Mouse (Mus musculus) MEL (cell line): ENCODE data around the gene Efemp1.

Source experiments
- CHD1 ChIP-seq: IDR thresholded peaks from 2 replicates; pipeline ENCODE4 v1.6.1; 2012; ENCODE audit warnings: low read depth, mild to moderate bottlenecking, inconsistent platforms, low read length, improper control_type of control experiment
- CTCF ChIP-seq, 3 experiments: IDR thresholded peaks in 2 of 3; conservative IDR thresholded peaks in 1 of 3; 2 replicates each; pipeline ENCODE4 v1.5.1; 2011 to 2012; ENCODE audit warnings: low read length in 3 of 3, low read depth in 2 of 3, mild to moderate bottlenecking in 2 of 3, improper control_type of control experiment in 1 of 3, inconsistent platforms in 1 of 3, mixed read lengths in 1 of 3, moderate library complexity in 1 of 3; ENCODE audit not compliant: control insufficient read depth in 1 of 3, insufficient read depth in 1 of 3, poor library complexity in 1 of 3, severe bottlenecking in 1 of 3
- GABPA ChIP-seq: IDR thresholded peaks from 2 replicates; pipeline ENCODE4 v1.6.1; 2012; ENCODE audit warnings: low read depth, mild to moderate bottlenecking, inconsistent platforms, low read length, improper control_type of control experiment, moderate library complexity
- MAX ChIP-seq: IDR thresholded peaks from 2 replicates; pipeline ENCODE4 v1.6.1; 2011; ENCODE audit warnings: low read length, improper control_type of control experiment
- MAZ ChIP-seq: IDR thresholded peaks from 2 replicates; pipeline ENCODE4 v1.6.1; 2012; ENCODE audit warnings: low read depth, mild to moderate bottlenecking, inconsistent platforms, low read length, improper control_type of control experiment
- NRF1 ChIP-seq: IDR thresholded peaks from 2 replicates; pipeline ENCODE4 v1.6.1; 2014; ENCODE audit warnings: low read depth, mild to moderate bottlenecking, inconsistent platforms, low read length, improper control_type of control experiment, moderate library complexity; ENCODE audit not compliant: poor library complexity, insufficient read depth, severe bottlenecking
- POLR2A ChIP-seq, 2 experiments: IDR thresholded peaks; 2 replicates each; pipeline ENCODE4 v1.6.1; 2011 to 2012; ENCODE audit warnings: low read length in 2 of 2, mild to moderate bottlenecking in 2 of 2, control low read depth in 1 of 2, improper control_type of control experiment in 1 of 2, low read depth in 1 of 2, moderate library complexity in 1 of 2; ENCODE audit not compliant: control insufficient read depth in 1 of 2, insufficient read depth in 1 of 2, poor library complexity in 1 of 2
- RAD21 ChIP-seq: IDR thresholded peaks from 2 replicates; pipeline ENCODE4 v1.6.1; 2011; ENCODE audit warnings: mild to moderate bottlenecking, low read depth, low read length, improper control_type of control experiment
- USF2 ChIP-seq, 2 experiments: IDR thresholded peaks; 2 replicates each; pipeline ENCODE4 v1.6.1; 2011 to 2012; ENCODE audit warnings: improper control_type of control experiment in 2 of 2, low read length in 2 of 2, borderline replicate concordance in 1 of 2, inconsistent platforms in 1 of 2, low read depth in 1 of 2, mild to moderate bottlenecking in 1 of 2; ENCODE audit not compliant: insufficient read depth in 1 of 2

DNA sequence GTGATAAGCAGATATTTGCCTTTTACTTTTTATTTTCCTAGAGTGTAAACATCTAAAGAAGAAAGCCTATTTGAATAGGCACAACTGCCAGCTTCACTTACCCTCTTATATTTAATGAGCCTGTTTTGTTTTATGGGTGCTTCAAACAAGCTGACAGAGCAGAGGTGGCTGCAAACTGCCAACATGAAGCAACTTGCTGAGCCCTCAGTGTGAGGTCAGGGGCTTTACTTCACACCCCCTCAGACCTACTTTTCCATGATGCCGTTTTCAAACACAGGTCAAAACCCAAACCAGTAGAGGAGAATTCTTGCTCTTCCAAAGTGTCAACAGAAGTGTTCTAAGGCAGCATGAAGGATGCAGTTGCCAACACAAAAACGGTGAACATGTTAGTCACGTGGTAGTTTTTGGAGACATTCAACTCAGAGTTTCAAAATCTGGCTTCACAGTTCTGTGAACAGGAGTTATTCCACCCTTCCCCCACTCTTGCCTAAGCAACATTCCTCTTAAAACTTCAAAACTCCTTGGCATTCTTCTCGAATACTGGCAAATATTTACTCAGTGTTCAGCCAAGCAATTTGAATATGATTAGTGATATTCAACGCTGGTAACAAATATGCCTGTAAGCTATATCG lies 101.8 kb downstream of the Efemp1 start:
- TF ChIP-seq USF2 (IDR thresholded peaks at IDR 0.05; ENCODE audit: borderline replicate concordance in 1 of 2, insufficient read depth in 1 of 2, low read depth in 1 of 2, low read length in 2 of 2) (no peak), RAD21 (no peak), CHD1 (no peak), MAX (no peak), NRF1 (no peak), POLR2A (IDR thresholded peaks at IDR 0.05; ENCODE audit: control insufficient read depth in 1 of 2, insufficient read depth in 1 of 2, low read depth in 1 of 2, low read length in 2 of 2, poor library complexity in 1 of 2) (no peak), GABPA (no peak), CTCF (IDR thresholded peaks at IDR 0.05 in 2 of 3, conservative IDR thresholded peaks at IDR 0.05 in 1 of 3; ENCODE audit: control insufficient read depth in 1 of 3, insufficient read depth in 1 of 3, low read depth in 2 of 3, low read length in 3 of 3, poor library complexity in 1 of 3, severe bottlenecking in 1 of 3) (no peak), MAZ (no peak)
